Mouse (Mus musculus) Muller cell, postnatal 12 days (primary cell): ENCODE measurements around the gene Fam213b.

Experiments used
- DNase-seq: peaks from one replicate; pipeline ENCODE4 v3.0.0-alpha.2; 2015; ENCODE audit errors: inconsistent ontology term

Gene Fam213b

GRCm38 (mm10) chr4:154898506-154899446 is at the start of gene Fam213b:
Fam213b (minus strand) TSS chr4:154899135.
- DNase-seq = peak; percentile 90

GRCm38 (mm10) chr4:154948066-154948939 is 49.4 kb upstream of the Fam213b start:
- no peak for DNase-seq

- DNase-seq = peak; percentile 78
These were observed 47.4 kb upstream of the Fam213b start for GRCm38 (mm10) chr4:154946319-154946718.

DNA sequence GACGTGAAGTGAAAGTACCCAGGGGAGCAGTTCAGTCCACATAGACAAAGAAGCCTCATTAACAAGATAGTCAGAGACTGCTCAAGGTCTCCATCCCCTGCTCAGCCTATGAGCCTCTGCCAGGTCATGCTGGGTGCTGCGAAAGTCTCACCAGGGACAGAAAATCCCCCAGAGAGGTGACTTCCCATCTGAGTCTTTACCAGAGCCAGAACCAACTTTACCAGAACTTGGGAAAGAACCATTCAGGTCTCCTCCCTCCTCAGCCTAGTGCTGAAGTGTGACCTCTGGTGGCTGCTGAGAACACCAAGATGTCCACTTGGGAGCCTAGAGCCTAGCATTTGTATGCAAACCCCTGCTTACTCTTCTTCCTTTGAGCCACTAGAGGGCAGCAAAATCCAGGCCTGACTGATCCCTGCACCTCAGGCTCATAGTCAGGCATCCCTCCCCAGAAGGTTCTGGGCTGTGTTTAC is 45.2 kb upstream of the Fam213b start:
- peak; percentile 86 for DNase-seq

DNA sequence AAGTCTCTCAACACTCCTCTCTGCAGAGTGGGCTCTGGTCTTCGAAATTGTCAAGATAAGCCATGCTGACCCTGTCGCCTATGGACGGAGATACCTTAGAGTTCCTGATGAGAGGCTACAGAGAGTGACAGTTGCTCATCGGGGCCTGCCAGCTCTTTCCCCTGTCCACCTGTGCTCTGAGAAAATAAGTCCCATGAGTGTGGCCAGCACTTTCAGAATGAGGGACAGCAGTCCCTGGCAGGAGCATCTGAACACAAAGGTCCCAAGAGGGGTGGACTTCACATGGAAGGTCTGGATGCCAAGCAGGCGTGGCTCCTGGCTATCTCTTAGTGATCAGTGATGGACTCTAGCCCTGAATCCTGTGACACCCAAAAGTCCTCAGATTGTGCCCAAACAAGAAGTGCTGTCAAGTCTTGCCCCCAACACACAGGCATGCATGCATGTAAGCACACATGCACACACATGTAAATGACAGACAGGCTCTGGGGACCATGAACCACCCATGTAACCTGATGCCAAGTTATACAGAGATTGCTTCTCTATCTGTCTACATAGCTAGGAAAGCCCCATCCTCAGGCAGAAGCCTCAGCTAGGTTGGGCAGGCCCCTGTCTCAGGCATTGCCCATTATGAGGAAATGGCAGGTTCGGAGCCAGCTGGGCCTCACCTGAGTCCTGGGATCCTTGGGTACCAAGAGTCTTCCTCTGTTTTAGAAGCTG is 44.5 kb upstream of the Fam213b start:
- DNase-seq = no peak

GRCm38 (mm10) chr4:154942632-154943322 is 43.8 kb upstream of the Fam213b start:
- DNase-seq = no peak

DNA sequence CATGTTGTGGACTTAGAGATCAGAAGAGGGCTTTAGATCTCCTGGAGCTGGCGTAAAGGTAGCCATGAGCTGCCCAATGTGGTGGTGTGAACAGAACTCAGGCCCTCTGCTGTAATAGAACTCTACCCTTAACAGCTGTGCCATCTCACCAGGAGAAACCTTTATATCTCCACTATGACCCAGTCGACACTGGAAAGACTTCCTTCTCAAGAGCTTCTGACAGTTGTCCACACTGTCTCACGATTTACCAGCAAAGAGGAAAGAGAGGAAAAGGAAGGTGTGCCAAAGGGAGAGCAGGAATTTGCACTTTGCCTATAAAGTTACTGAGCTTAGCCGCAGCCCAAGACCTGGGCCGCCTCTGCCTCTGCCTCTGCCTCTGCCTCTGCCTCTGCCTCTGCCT is 42.9 kb upstream of the Fam213b start:
- DNase-seq = no peak

- no peak for DNase-seq
These were observed 41.2 kb upstream of the Fam213b start for GRCm38 (mm10) chr4:154940156-154940555.

- no peak for DNase-seq
These were observed 38.8 kb upstream of the Fam213b start for GRCm38 (mm10) chr4:154937746-154938145.

DNA sequence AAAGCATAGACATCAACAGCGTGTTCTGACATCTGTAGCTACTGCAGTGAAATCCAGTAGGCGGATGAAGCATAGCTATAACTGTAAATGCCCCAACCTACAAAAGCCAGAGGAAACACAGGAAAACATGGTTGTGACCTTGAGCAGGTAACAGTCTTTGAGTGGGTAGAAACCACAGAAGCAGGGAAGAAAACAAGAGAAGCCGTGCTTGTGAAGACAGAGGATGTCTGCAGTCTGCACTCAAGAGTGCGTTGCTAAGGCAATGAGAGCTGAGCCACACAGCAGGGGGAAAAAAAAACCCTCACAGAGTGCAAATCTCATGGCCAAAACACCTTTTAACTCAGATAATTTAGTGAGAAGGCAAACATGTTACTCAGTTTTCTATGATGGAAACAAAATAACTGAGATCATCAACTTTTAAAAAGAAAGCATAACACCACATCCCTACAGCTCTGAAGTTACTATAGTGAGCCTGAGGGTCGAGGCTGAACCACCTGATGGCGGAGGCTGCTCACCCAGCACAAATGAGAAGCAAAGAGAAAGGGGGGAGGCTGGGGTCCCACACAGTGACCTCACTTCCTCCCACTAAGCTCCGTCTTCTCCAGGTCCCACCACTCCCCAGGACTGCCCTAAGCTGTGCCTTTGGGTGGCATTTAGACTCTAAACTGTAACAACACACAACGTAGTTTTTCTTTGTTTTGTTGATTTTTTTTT is 37.8 kb upstream of the Fam213b start:
- no peak for DNase-seq

- no peak for DNase-seq
These were observed 36.9 kb upstream of the Fam213b start for GRCm38 (mm10) chr4:154935788-154936187.

GRCm38 (mm10) chr4:154934800-154935199 is 35.9 kb upstream of the Fam213b start:
- DNase-seq = no peak

- peak; percentile 75 for DNase-seq
These were observed 34.5 kb upstream of the Fam213b start for GRCm38 (mm10) chr4:154933306-154933907.

- DNase-seq = no peak
These were observed 30.2 kb upstream of the Fam213b start for GRCm38 (mm10) chr4:154929088-154929660.

- DNase-seq = no peak
These were observed 29.6 kb upstream of the Fam213b start, which contains the start of gene Tnfrsf14 for GRCm38 (mm10) chr4:154928395-154929087. Tnfrsf14 (minus strand) TSS chr4:154928563.

DNA sequence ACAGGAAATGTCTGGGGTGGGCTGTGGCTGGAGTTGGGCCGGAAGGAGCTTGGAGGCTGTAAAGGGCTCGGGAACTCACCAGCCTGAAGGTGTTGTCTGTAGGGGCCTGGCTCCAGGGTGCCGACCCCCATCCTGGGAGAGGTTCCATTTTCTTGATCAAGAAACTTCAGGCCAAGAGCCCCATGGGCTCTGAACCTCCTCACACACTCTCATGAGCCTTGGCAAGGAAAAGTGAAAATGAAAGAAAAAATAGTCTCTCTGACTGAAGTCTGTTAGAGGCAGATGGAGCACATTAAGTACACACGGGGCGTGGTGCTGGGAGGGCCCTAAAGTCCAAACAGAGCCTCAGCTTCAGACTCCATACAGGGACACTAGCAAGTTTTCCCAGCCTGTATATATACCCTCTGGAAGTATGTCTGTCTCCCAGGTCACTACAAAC is 29.0 kb upstream of the Fam213b start:
- no peak for DNase-seq

- no peak for DNase-seq
These were observed 28.3 kb upstream of the Fam213b start for GRCm38 (mm10) chr4:154926969-154927898.

DNA sequence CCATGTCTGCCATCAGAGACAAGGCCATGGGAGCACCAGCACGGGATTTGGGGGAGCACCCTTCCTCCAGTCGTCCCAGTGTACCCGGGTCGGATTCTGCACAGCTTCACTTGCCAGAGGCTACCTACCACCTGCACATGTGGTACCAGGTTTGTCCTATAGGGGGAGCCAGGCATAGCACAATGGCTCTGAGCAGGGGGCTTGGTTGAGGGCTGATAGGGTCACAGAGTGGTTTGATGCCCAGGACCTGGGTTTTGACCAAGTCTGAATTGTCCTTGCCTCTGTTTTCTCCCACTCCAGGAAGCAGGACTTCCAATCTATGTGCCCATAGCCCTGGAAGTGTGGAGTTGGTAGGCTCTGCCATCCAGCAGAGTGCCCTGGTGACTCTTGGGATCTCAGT is 26.5 kb upstream of the Fam213b start:
- no peak for DNase-seq
